In genomic region chr3:15205266-15206229, GRCm38 (mm10) we compare ENCODE assay signal across 21 mouse cellular contexts.
DNase-seq lines count a peak whose midpoint lies in the region; ATAC-seq and TF ChIP-seq lines count a peak whose summit lies in the region.
"Had no signal": no experiment of that assay in that cellular context is flagged by ENCODE, and none has a peak within 500 bp of the region (broad histone marks: within the 10 kb centered on the region; RNA-seq: fewer than 3 reads in every experiment).

No protein-coding gene starts in this region.

- CTCF ChIA-PET in Patski (lab: Charles Lee), result interaction anchor here (0.8 to 5.3 kb wide), 12 partner anchors 10 to 526 kb away, joined by 3 to 23 read pairs (median 4); no protein-coding TSS in a partner anchor

- ATAC-seq in Patski, result peak; percentile 36
- ATAC-seq in forebrain, embryonic 13.5 days, result peak; percentile 38; the same call in 1 of the 2 replicates
- ATAC-seq in midbrain, embryonic 15.5 days (replicated peaks), result peak; percentile 83
- no peak for ATAC-seq in megakaryocyte progenitor cell, adult 5-6 weeks (replicated peaks; ENCODE audit: poor library complexity)
- ATAC-seq: hindbrain, embryonic 16.5 days had no signal

- in situ Hi-C loops in Patski (cut with MboI; ENCODE audit: low pct_unique_long_range_greater_than_20kb), result no loop called here

- no peak overlapping the region for H3K27ac ChIP-seq in forebrain, embryonic 13.5 days
- H3K27ac ChIP-seq in midbrain, embryonic 15.5 days, result no peak overlapping the region
- H3K27ac ChIP-seq: embryonic facial prominence, embryonic 13.5 days; limb, embryonic 13.5 days; neural tube, embryonic 12.5 days had no signal

- POLR2A ChIA-PET in Patski (lab: Charles Lee), result interaction anchor here (0.6 to 1.5 kb wide), 3 partner anchors 12 to 553 kb away, joined by 5 to 7 read pairs (median 6); no protein-coding TSS in a partner anchor

- TF ChIP-seq CTCF in Patski (IDR thresholded peaks at IDR 0.05), result no peak

- no peak overlapping the region for H3K9ac ChIP-seq in forebrain, embryonic 13.5 days
- no peak overlapping the region for H3K9ac ChIP-seq in midbrain, embryonic 15.5 days
- H3K9ac ChIP-seq: embryonic facial prominence, embryonic 13.5 days; limb, embryonic 13.5 days; neural tube, embryonic 12.5 days had no signal

- no peak overlapping the region for H3K4me3 ChIP-seq in forebrain, embryonic 13.5 days
- H3K4me3 ChIP-seq in midbrain, embryonic 15.5 days, result no peak overlapping the region
- H3K4me3 ChIP-seq: embryonic facial prominence, embryonic 13.5 days; limb, embryonic 13.5 days; neural tube, embryonic 12.5 days had no signal

- H3K36me3 ChIP-seq in forebrain, embryonic 13.5 days (ENCODE audit: poor library complexity, severe bottlenecking), result no peaks in the 10 kb centered on the region
- no peaks in the 10 kb centered on the region for H3K36me3 ChIP-seq in midbrain, embryonic 15.5 days (replicated peaks)
- H3K36me3 ChIP-seq: embryonic facial prominence, embryonic 13.5 days; limb, embryonic 13.5 days; neural tube, embryonic 12.5 days had no signal

- H3K9me3 ChIP-seq in forebrain, embryonic 13.5 days (replicated peaks), result no peaks in the 10 kb centered on the region
- no peaks in the 10 kb centered on the region for H3K9me3 ChIP-seq in midbrain, embryonic 15.5 days
- H3K9me3 ChIP-seq: embryonic facial prominence, embryonic 13.5 days; limb, embryonic 13.5 days; neural tube, embryonic 12.5 days had no signal

- WGBS in forebrain, embryonic 13.5 days, result 14% methylated on average over 6 of the region's 6 CpGs
- WGBS in midbrain, embryonic 15.5 days, result 16% methylated on average over 6 of the region's 6 CpGs

- peak; percentile 54 for DNase-seq in 3T3-L1 (ENCODE audit: low read depth, low spot score)
- peak; percentile 54 for DNase-seq in Patski (ENCODE audit: low read depth, low spot score)
- DNase-seq in frontal cortex, postnatal 36 days (ENCODE audit: low spot score in 2 of 2), result no peak
- DNase-seq in lung, postnatal 4 days, result no peak
- DNase-seq in left cerebral cortex, adult 8-10 months (ENCODE audit: low spot score in 2 of 2), result no peak
- DNase-seq: cerebellum, postnatal 10 days; gastrocnemius, postnatal 14 days; heart, postnatal 10 days; kidney, adult 18-20 months; kidney, postnatal 14 days; layer of hippocampus, adult 9-11 months; lung, postnatal 10 days; right cerebral cortex, postnatal 4 days; thymus, postnatal 4 days had no signal

- H3K4me1 ChIP-seq in forebrain, embryonic 13.5 days, result no peaks in the 10 kb centered on the region
- no peaks in the 10 kb centered on the region for H3K4me1 ChIP-seq in midbrain, embryonic 15.5 days
- H3K4me1 ChIP-seq: embryonic facial prominence, embryonic 13.5 days; limb, embryonic 13.5 days; neural tube, embryonic 12.5 days had no signal

- H3K27me3 ChIP-seq in Patski, result no peaks in the 10 kb centered on the region
- no peaks in the 10 kb centered on the region for H3K27me3 ChIP-seq in forebrain, embryonic 13.5 days
- no peaks in the 10 kb centered on the region for H3K27me3 ChIP-seq in midbrain, embryonic 15.5 days (replicated peaks)
- H3K27me3 ChIP-seq: embryonic facial prominence, embryonic 13.5 days; limb, embryonic 13.5 days; neural tube, embryonic 12.5 days had no signal

- no peak overlapping the region for H3K4me2 ChIP-seq in forebrain, embryonic 13.5 days
- H3K4me2 ChIP-seq in midbrain, embryonic 15.5 days, result no peak overlapping the region
- H3K4me2 ChIP-seq: embryonic facial prominence, embryonic 13.5 days; limb, embryonic 13.5 days; neural tube, embryonic 12.5 days had no signal

Comparison
In these comparisons a context has a peak if more than half of its experiments do, and no peak if none do; other contexts are left out.
1. DNase-seq: peak in 3T3-L1 (single experiment) and Patski (single experiment); none in frontal cortex, postnatal 36 days (0 of 2), lung, postnatal 4 days (0 of 2) and left cerebral cortex, adult 8-10 months (0 of 2).